Mouse (Mus musculus): Measurements from ENCODE around the gene C030005K15Rik. TPM values are rescaled to one million over a fixed set of nuclear protein-coding genes. Genes with fewer than 3 reads are reported as not detected.

C030005K15Rik gene
- polyA plus RNA-seq (2012; rRNA removed; ENCODE audit: low replicate concordance) = not detected in 2 replicates

GRCm38 (mm10) chr10:97726655-97727054 lies at the start of gene C030005K15Rik:
Gene C030005K15Rik (minus strand): TSS chr10:97726755.

GRCm38 (mm10) chr10:97692913-97693312 lies 33.6 kb downstream of the C030005K15Rik start, which contains the start of gene Ccer1:
Gene Ccer1 (plus strand): TSS chr10:97693059.

Other genes with a start within 250 kb of the C030005K15Rik start
- gene Dcn, start 247.1 kb downstream of the C030005K15Rik start, polyA plus RNA-seq (2012; rRNA removed; ENCODE audit: low replicate concordance) = 18.8 and 25.6 TPM in 2 replicates
- 1.2 and 1.9 TPM in 2 replicates for gene Lum, start 161.6 kb downstream of the C030005K15Rik start, polyA plus RNA-seq (2012; rRNA removed; ENCODE audit: low replicate concordance)
- gene Kera, start 119.9 kb downstream of the C030005K15Rik start, polyA plus RNA-seq (2012; rRNA removed; ENCODE audit: low replicate concordance) = not detected in 2 replicates
- gene Epyc, start 82.7 kb downstream of the C030005K15Rik start, polyA plus RNA-seq (2012; rRNA removed; ENCODE audit: low replicate concordance) = not detected in 2 replicates
- not detected in 2 replicates for gene Ccer1, start 33.7 kb downstream of the C030005K15Rik start, polyA plus RNA-seq (2012; rRNA removed; ENCODE audit: low replicate concordance)